Mouse (Mus musculus) G1E (cell line): Measurements from ENCODE around the gene Elf5. TPM values are rescaled to one million over a fixed set of nuclear protein-coding genes. Genes with fewer than 3 reads are reported as not detected.

ENCODE experiments used
- ATAC-seq: 2 replicates; pipeline ENCODE4 v1.8.0; 2016; ENCODE audit warnings: mild to moderate bottlenecking; ENCODE audit not compliant: insufficient number of reproducible peaks, poor library complexity, low FRiP score, severe bottlenecking; ENCODE audit errors: extremely low read depth
- DNase-seq: peaks from one replicate; pipeline ENCODE4 v3.0.0; 2012; ENCODE audit warnings: low spot score
- H3K27me3 ChIP-seq: 2 replicates; pipeline ENCODE4 v1.6.1; 2012; ENCODE audit warnings: mild to moderate bottlenecking, low read length, inconsistent platforms; ENCODE audit not compliant: insufficient read depth
- H3K36me3 ChIP-seq: replicated peaks from 2 replicates; pipeline ENCODE3; 2012; ENCODE audit warnings: mild to moderate bottlenecking, inconsistent platforms
- H3K4me1 ChIP-seq: 2 replicates; pipeline ENCODE4 v1.6.1; 2012; ENCODE audit warnings: low read depth, low read length, inconsistent platforms, mixed read lengths; ENCODE audit not compliant: insufficient read depth
- H3K4me3 ChIP-seq: 2 replicates; pipeline ENCODE4 v1.5.1; 2012; ENCODE audit warnings: low read depth, mild to moderate bottlenecking, inconsistent platforms, low read length, moderate library complexity, mixed read lengths
- H3K9me3 ChIP-seq: replicated peaks from 2 replicates; pipeline ENCODE4 v1.6.1; 2012; ENCODE audit warnings: inconsistent platforms
- CTCF ChIP-seq: IDR thresholded peaks from 2 replicates; pipeline ENCODE4 v1.5.1; 2012; ENCODE audit warnings: low read depth, low read length, inconsistent platforms, mixed read lengths
- GATA1 ChIP-seq: IDR thresholded peaks from 2 replicates; pipeline ENCODE4 v1.6.1; 2012; ENCODE audit warnings: borderline replicate concordance, low read length, inconsistent platforms, mixed read lengths
- GATA2 ChIP-seq: IDR thresholded peaks from 2 replicates; pipeline ENCODE4 v1.6.1; 2012; ENCODE audit warnings: low read depth, low read length, inconsistent platforms, borderline replicate concordance
- POLR2AphosphoS5 ChIP-seq: IDR thresholded peaks from 2 replicates; pipeline ENCODE4 v1.6.1; 2012; ENCODE audit warnings: low read depth, low read length, inconsistent platforms; ENCODE audit not compliant: insufficient replicate concordance
- TAL1 ChIP-seq: conservative IDR thresholded peaks from 2 replicates; pipeline ENCODE4 v1.6.1; 2012; ENCODE audit warnings: low read depth, low read length, inconsistent platforms, mixed read lengths
- polyA plus RNA-seq: library from polyadenylated mRNA; stranded (reverse); fragments of >175 nt; gene quantifications from 2 replicates; pipeline ENCODE4 v1.2.3, GENCODE M21; 2012
- total RNA-seq, 2 experiments: library from RNA; stranded (forward) in 1 of 2; stranded (reverse) in 1 of 2; fragments of 200-1000 nt in 1 of 2; fragments of >200 nt in 1 of 2; fragmentation: Nextera tagmentation in 1 of 2; gene quantifications; 2 replicates each; pipeline ENCODE4 v1.2.3; 2014 to 2017

The Elf5 gene
- total and polyA plus RNA-seq, 3 experiments: 0.11 TPM; not detected in 2

- ATAC-seq: no peak
- Histone ChIP-seq H3K4me1 (no peaks in the 10 kb centered on the region), H3K9me3 (no peaks in the 10 kb centered on the region), H3K27me3 (no peaks in the 10 kb centered on the region), H3K36me3 (peaks cover 94% of the 10 kb centered on the region), H3K4me3 (no peak overlapping the region)
- TF ChIP-seq GATA1 (no peak), POLR2AphosphoS5 (no peak), GATA2 (no peak), CTCF (no peak), TAL1 (no peak)
- no peak for DNase-seq
Measured at GRCm38 (mm10) chr2:103465429-103465828, 53.9 kb downstream of the Elf5 start.

- TF ChIP-seq TAL1 (no peak), GATA2 (no peak), GATA1 (no peak), CTCF (no peak), POLR2AphosphoS5 (no peak)
- DNase-seq (no peak), ATAC-seq (no peak)
- no peaks in the 10 kb centered on the region for H3K9me3 ChIP-seq
- no peaks in the 10 kb centered on the region for H3K27me3 ChIP-seq
- no peaks in the 10 kb centered on the region for H3K4me1 ChIP-seq
- H3K36me3 ChIP-seq: peaks cover 94% of the 10 kb centered on the region
- H3K4me3 ChIP-seq: no peak overlapping the region
Measured at GRCm38 (mm10) chr2:103466272-103466671, 54.8 kb downstream of the Elf5 start.

GRCm38 (mm10) chr2:103466984-103467588 lies 55.6 kb downstream of the Elf5 start:
- TF ChIP-seq GATA2 (no peak), TAL1 (no peak), GATA1 (no peak), CTCF (no peak), POLR2AphosphoS5 (no peak)
- peaks cover 93% of the 10 kb centered on the region for H3K36me3 ChIP-seq
- DNase-seq: no peak

GRCm38 (mm10) chr2:103473362-103473761 lies 61.9 kb downstream of the Elf5 start:
- ATAC-seq (no peak), DNase-seq (no peak)
- no peak for TF ChIP-seq CTCF
- no peak for TF ChIP-seq GATA1
- no peak for TF ChIP-seq GATA2
- no peak for TF ChIP-seq POLR2AphosphoS5
- TF ChIP-seq TAL1: no peak
- Histone ChIP-seq H3K36me3 (peaks cover 86% of the 10 kb centered on the region), H3K9me3 (no peaks in the 10 kb centered on the region), H3K27me3 (no peaks in the 10 kb centered on the region), H3K4me1 (peaks cover 12% of the 10 kb centered on the region; the same call in 1 of the 2 replicates), H3K4me3 (no peak overlapping the region)

More at GRCm38 (mm10) chr2:103466984-103467588, 55.6 kb downstream of the Elf5 start:
- Histone ChIP-seq H3K4me1 (no peaks in the 10 kb centered on the region), H3K9me3 (no peaks in the 10 kb centered on the region), H3K4me3 (no peak overlapping the region), H3K27me3 (no peaks in the 10 kb centered on the region)
- no peak for ATAC-seq

- Histone ChIP-seq H3K4me1 (peaks cover 34% of the 10 kb centered on the region), H3K27me3 (no peaks in the 10 kb centered on the region), H3K36me3 (peaks cover 72% of the 10 kb centered on the region), H3K4me3 (no peak overlapping the region), H3K9me3 (no peaks in the 10 kb centered on the region)
- ATAC-seq (no peak), DNase-seq (no peak)
- no peak for TF ChIP-seq GATA2
- TF ChIP-seq CTCF: no peak
- TF ChIP-seq TAL1: no peak
- TF ChIP-seq POLR2AphosphoS5: no peak
- TF ChIP-seq GATA1: no peak
Measured at GRCm38 (mm10) chr2:103476180-103476579, 64.7 kb downstream of the Elf5 start.

GRCm38 (mm10) chr2:103476657-103477056 lies 65.2 kb downstream of the Elf5 start:
- Histone ChIP-seq H3K9me3 (no peaks in the 10 kb centered on the region), H3K27me3 (no peaks in the 10 kb centered on the region), H3K4me1 (peaks cover 38% of the 10 kb centered on the region), H3K36me3 (peaks cover 72% of the 10 kb centered on the region), H3K4me3 (no peak overlapping the region)
- ATAC-seq (no peak), DNase-seq (no peak)
- no peak for TF ChIP-seq GATA1
- TF ChIP-seq CTCF: no peak
- no peak for TF ChIP-seq POLR2AphosphoS5
- no peak for TF ChIP-seq TAL1
- no peak for TF ChIP-seq GATA2
